Mouse (Mus musculus) CH12.LX (cell line): ENCODE results near the gene Impg2. TPM values are rescaled to one million over a fixed set of nuclear protein-coding genes. Genes with fewer than 3 reads are reported as not detected.

Source experiments
- DNase-seq: peaks from one replicate; pipeline ENCODE4 v3.0.0-alpha.2; 2013; ENCODE audit errors: extremely low read depth
- H3K27ac ChIP-seq: 2 replicates; pipeline ENCODE4 v1.5.1; 2012; ENCODE audit warnings: low read depth, mild to moderate bottlenecking, control low read depth, moderate library complexity; ENCODE audit not compliant: insufficient read depth
- H3K27me3 ChIP-seq: replicated peaks from 2 replicates; pipeline ENCODE3; 2012; ENCODE audit warnings: inconsistent platforms
- H3K36me3 ChIP-seq, 2 experiments: replicated peaks in 1 of 2; 2 replicates each; pipeline versions ENCODE3 to v1.6.1; 2012; ENCODE audit warnings: inconsistent platforms in 1 of 2, low read length in 1 of 2, mild to moderate bottlenecking in 1 of 2, mixed read lengths in 1 of 2, moderate library complexity in 1 of 2; ENCODE audit not compliant: control insufficient read depth in 1 of 2, insufficient read depth in 1 of 2
- H3K4me1 ChIP-seq, 2 experiments: 2 replicates each; pipeline ENCODE4 v1.6.1; 2012; ENCODE audit warnings: inconsistent platforms in 1 of 2, moderate library complexity in 1 of 2; ENCODE audit not compliant: insufficient read depth in 2 of 2, control insufficient read depth in 1 of 2
- H3K4me2 ChIP-seq: 2 replicates; pipeline ENCODE4 v1.6.1; 2012; ENCODE audit warnings: low read depth, mild to moderate bottlenecking, control low read depth; ENCODE audit not compliant: poor library complexity, insufficient read depth, severe bottlenecking
- H3K4me3 ChIP-seq, 3 experiments: fragments of 150-350 bp in 1 of 3; sonication (generic) in 1 of 3; replicated peaks in 1 of 3; 2 replicates each; pipeline versions ENCODE3 to v1.5.1; 2011 to 2012; ENCODE audit warnings: low read depth in 2 of 3, low read length in 2 of 3, mild to moderate bottlenecking in 2 of 3, moderate library complexity in 2 of 3, control low read depth in 1 of 3, improper control_type of control experiment in 1 of 3, inconsistent platforms in 1 of 3, mixed read lengths in 1 of 3; ENCODE audit not compliant: poor library complexity in 1 of 3
- H3K79me2 ChIP-seq: replicated peaks from 2 replicates; pipeline ENCODE4 v1.6.1; 2012; ENCODE audit warnings: mild to moderate bottlenecking, moderate library complexity; ENCODE audit not compliant: control insufficient read depth, poor library complexity, insufficient read depth, severe bottlenecking; ENCODE audit errors: extremely low read depth
- H3K9ac ChIP-seq: 2 replicates; pipeline ENCODE4 v1.6.1; 2012; ENCODE audit warnings: low read depth, mild to moderate bottlenecking, control low read depth, moderate library complexity; ENCODE audit not compliant: insufficient read depth
- H3K9me3 ChIP-seq: replicated peaks from 2 replicates; pipeline ENCODE3; 2012; ENCODE audit warnings: low read length, inconsistent platforms, mixed read lengths
- CHD1 ChIP-seq: IDR thresholded peaks from 2 replicates; pipeline ENCODE4 v1.6.1; 2012; ENCODE audit warnings: low read depth, low read length, improper control_type of control experiment, inconsistent platforms
- CHD2 ChIP-seq: IDR thresholded peaks from 2 replicates; pipeline ENCODE4 v1.6.1; 2011; ENCODE audit warnings: low read length, improper control_type of control experiment
- E2F4 ChIP-seq: IDR thresholded peaks from 2 replicates; pipeline ENCODE4 v1.6.1; 2011; ENCODE audit warnings: low read depth, low read length, improper control_type of control experiment; ENCODE audit not compliant: insufficient replicate concordance
- ELF1 ChIP-seq: IDR thresholded peaks from 2 replicates; pipeline ENCODE4 v1.6.1; 2014; ENCODE audit warnings: low read depth, mild to moderate bottlenecking, inconsistent platforms, low read length, improper control_type of control experiment
- GABPA ChIP-seq: IDR thresholded peaks from 2 replicates; pipeline ENCODE4 v1.6.1; 2012; ENCODE audit warnings: low read depth, low read length, improper control_type of control experiment, inconsistent platforms; ENCODE audit not compliant: insufficient replicate concordance
- HCFC1 ChIP-seq: IDR thresholded peaks from 2 replicates; pipeline ENCODE4 v1.6.1; 2012; ENCODE audit warnings: low read depth, mild to moderate bottlenecking, inconsistent platforms, low read length, improper control_type of control experiment
- IRF4 ChIP-seq: IDR thresholded peaks from 2 replicates; pipeline ENCODE4 v1.6.1; 2014; ENCODE audit warnings: low read depth, mild to moderate bottlenecking, inconsistent platforms, low read length, improper control_type of control experiment
- KAT2A ChIP-seq: IDR thresholded peaks from 2 replicates; pipeline ENCODE4 v1.6.1; 2012; ENCODE audit warnings: low read length, improper control_type of control experiment, inconsistent platforms; ENCODE audit not compliant: insufficient replicate concordance
- MAFK ChIP-seq: IDR thresholded peaks from 2 replicates; pipeline ENCODE4 v1.6.1; 2011; ENCODE audit warnings: low read length, improper control_type of control experiment; ENCODE audit not compliant: insufficient replicate concordance
- MAZ ChIP-seq: IDR thresholded peaks from 2 replicates; pipeline ENCODE4 v1.6.1; 2012; ENCODE audit warnings: low read depth, mild to moderate bottlenecking, inconsistent platforms, low read length, improper control_type of control experiment, moderate library complexity
- MEF2A ChIP-seq: IDR thresholded peaks from 2 replicates; pipeline ENCODE4 v1.6.1; 2014; ENCODE audit warnings: low read depth, mild to moderate bottlenecking, inconsistent platforms, low read length, improper control_type of control experiment, borderline replicate concordance
- MXI1 ChIP-seq: IDR thresholded peaks from 2 replicates; pipeline ENCODE4 v1.6.1; 2011; ENCODE audit warnings: mild to moderate bottlenecking, low read depth, low read length, improper control_type of control experiment
- MYC ChIP-seq: IDR thresholded peaks from 2 replicates; pipeline ENCODE4 v1.6.1; 2011; ENCODE audit warnings: low read depth, mild to moderate bottlenecking, improper control_type of control experiment, low read length
- NRF1 ChIP-seq: IDR thresholded peaks from 2 replicates; pipeline ENCODE4 v1.6.1; 2014; ENCODE audit warnings: low read depth, mild to moderate bottlenecking, inconsistent platforms, low read length, improper control_type of control experiment, moderate library complexity
- PAX5 ChIP-seq: IDR thresholded peaks from 2 replicates; pipeline ENCODE4 v1.6.1; 2012; ENCODE audit warnings: low read length, inconsistent platforms, mixed read lengths
- RAD21 ChIP-seq: IDR thresholded peaks from 2 replicates; pipeline ENCODE4 v1.6.1; 2011; ENCODE audit warnings: low read depth, mild to moderate bottlenecking, low read length, improper control_type of control experiment, moderate library complexity
- RCOR1 ChIP-seq: conservative IDR thresholded peaks from 2 replicates; pipeline ENCODE4 v1.6.1; 2012; ENCODE audit warnings: low read depth, mild to moderate bottlenecking, inconsistent platforms, low read length, improper control_type of control experiment
- SIN3A ChIP-seq: IDR thresholded peaks from 2 replicates; pipeline ENCODE4 v1.6.1; 2012; ENCODE audit warnings: low read length, improper control_type of control experiment, inconsistent platforms
- TBP ChIP-seq: conservative IDR thresholded peaks from 2 replicates; pipeline ENCODE4 v1.6.1; 2011; ENCODE audit warnings: low read depth, low read length, improper control_type of control experiment
- TCF12 ChIP-seq: IDR thresholded peaks from 2 replicates; pipeline ENCODE4 v1.6.1; 2014; ENCODE audit warnings: low read depth, mild to moderate bottlenecking, inconsistent platforms, low read length, improper control_type of control experiment
- USF2 ChIP-seq: conservative IDR thresholded peaks from 2 replicates; pipeline ENCODE4 v1.6.1; 2011; ENCODE audit warnings: low read depth, low read length, improper control_type of control experiment
- ZC3H11A ChIP-seq: IDR thresholded peaks from 2 replicates; pipeline ENCODE4 v1.6.1; 2012; ENCODE audit warnings: low read depth, mild to moderate bottlenecking, inconsistent platforms, low read length, improper control_type of control experiment
- ZKSCAN1 ChIP-seq: IDR thresholded peaks from 2 replicates; pipeline ENCODE4 v1.6.1; 2012; ENCODE audit warnings: low read depth, inconsistent platforms, low read length, improper control_type of control experiment, borderline replicate concordance
- ZMIZ1 ChIP-seq: IDR thresholded peaks from 2 replicates; pipeline ENCODE4 v1.6.1; 2012; ENCODE audit warnings: low read depth, mild to moderate bottlenecking, inconsistent platforms, low read length, improper control_type of control experiment
- ZNF384 ChIP-seq: IDR thresholded peaks from 2 replicates; pipeline ENCODE4 v1.6.1; 2012; ENCODE audit warnings: low read depth, low read length, improper control_type of control experiment, inconsistent platforms
- dilution Hi-C: fragments of 300-500 bp; cut with MboI; formaldehyde crosslinking; loops from 2 replicates; pipeline ENCODE4 v1.14.3; 2020; ENCODE audit warnings: low sequenced_read_pairs; ENCODE audit not compliant: extremely low pct_unique_long_range_greater_than_20kb, extremely low pct_ligation_motif_present
- in situ Hi-C: fragments of 300-500 bp; cut with MboI; formaldehyde crosslinking; loops from 3 replicates; pipeline ENCODE4 v1.14.3; 2019; ENCODE audit warnings: low sequenced_read_pairs, low pct_ligation_motif_present, low pct_unique_long_range_greater_than_20kb, mixed read lengths
- polyA plus RNA-seq: library from polyadenylated mRNA; unstranded; fragments of >175 nt; gene quantifications from 2 replicates; pipeline ENCODE4 v1.2.1, GENCODE M21; 2012; ENCODE audit warnings: low read depth; ENCODE audit not compliant: insufficient read length
- total RNA-seq, 2 experiments: library from RNA; depleted of rRNA; stranded (reverse); fragments of 300-350 nt in 1 of 2; fragments of >200 nt in 1 of 2; gene quantifications; 2 replicates each; pipeline ENCODE4 v1.2.3; 2012 to 2014

Impg2 gene
- total and polyA plus RNA-seq, 3 experiments, result 0.04 to 0.34 (median 0.05) TPM

DNA sequence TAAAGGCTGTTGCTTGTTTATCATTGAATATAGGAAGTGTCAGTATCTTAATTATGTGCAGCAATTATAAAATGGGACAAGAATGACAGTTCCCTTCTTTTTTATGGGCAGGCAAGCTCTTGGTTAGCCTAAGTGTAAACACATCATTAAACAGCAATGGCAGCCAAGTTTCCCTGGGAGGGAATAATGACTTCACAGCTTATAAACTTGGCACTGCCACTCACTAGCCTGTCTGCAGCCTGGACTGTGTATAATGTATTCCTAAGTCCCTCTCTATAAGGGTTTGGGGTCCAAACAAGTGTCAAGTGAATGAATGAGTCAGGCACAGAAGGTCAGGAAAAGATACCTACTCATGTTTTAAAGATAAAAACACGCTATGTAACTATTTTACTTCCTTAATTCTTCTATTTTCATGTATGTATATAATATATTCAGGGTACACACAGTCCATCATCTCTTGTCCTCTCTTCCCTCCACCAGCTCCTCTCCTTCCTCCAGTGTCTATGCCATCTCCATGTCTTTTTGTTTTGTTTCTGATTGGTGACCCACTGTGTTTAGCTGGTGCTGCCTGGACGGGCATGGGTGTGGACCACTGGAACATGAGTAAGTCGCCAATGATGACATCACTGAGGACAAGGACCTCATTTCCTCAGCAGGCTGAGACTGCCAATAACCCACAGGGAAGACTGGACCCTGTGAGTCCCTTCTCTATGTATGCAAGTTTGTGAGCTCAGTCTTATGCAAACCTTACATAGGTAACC, 92.0 kb downstream of the Impg2 start:
- H3K27ac ChIP-seq, result no peak overlapping the region
- dilution Hi-C loops, result no loop called here
- no peak for TF ChIP-seq SIN3A
- no peak for TF ChIP-seq CHD1
- TF ChIP-seq IRF4, result no peak
- TF ChIP-seq TCF12, result no peak
- no peak for TF ChIP-seq ZC3H11A
- TF ChIP-seq NRF1, result no peak
- TF ChIP-seq ZNF384, result no peak
- TF ChIP-seq MAZ, result no peak
- no peak for TF ChIP-seq RAD21
- no peak for TF ChIP-seq CHD2
- TF ChIP-seq MEF2A, result no peak
- TF ChIP-seq PAX5, result no peak
- TF ChIP-seq ELF1, result no peak
- no peak for TF ChIP-seq ZKSCAN1
- TF ChIP-seq RCOR1, result no peak
- TF ChIP-seq, all 38 proteins: peak for 0
- Histone ChIP-seq H3K4me2 (no peak overlapping the region), H3K9me3 (no peaks in the 10 kb centered on the region), H3K4me3 (no peak overlapping the region), H3K4me1 (no peaks in the 10 kb centered on the region), H3K27me3 (no peaks in the 10 kb centered on the region), H3K79me2 (no peaks in the 10 kb centered on the region), H3K36me3 (no peaks in the 10 kb centered on the region), H3K9ac (no peak overlapping the region)
- in situ Hi-C loops, result no loop called here
- DNase-seq, result no peak

DNA sequence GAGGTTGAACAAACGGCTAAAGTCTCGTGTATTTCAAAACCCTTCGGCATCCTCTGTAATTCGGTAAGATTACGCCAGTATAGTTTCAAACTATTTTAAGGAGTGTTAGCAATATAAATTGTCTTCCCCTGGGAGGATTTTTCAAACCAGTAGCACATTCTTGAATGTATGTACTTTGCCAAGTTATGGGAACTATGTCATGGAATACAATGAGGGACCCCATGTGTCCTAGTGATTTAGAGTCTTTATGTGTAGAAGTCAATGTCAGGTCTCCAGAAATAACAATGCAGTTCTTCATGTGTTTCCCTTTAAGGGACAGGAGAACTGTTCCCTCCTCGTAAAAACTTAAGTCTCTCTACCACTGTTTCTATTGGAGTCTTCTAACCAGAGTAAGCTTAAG, 94.1 kb downstream of the Impg2 start:
- H3K4me2 ChIP-seq, result no peak overlapping the region
- DNase-seq, result no peak
- no peak overlapping the region for H3K4me3 ChIP-seq
- H3K79me2 ChIP-seq, result no peaks in the 10 kb centered on the region
- no peak overlapping the region for H3K9ac ChIP-seq
- H3K9me3 ChIP-seq, result no peaks in the 10 kb centered on the region
- peaks cover 0 to 4% of the 10 kb centered on the region in 2 experiments; a peak in 2 of 4 replicates for H3K4me1 ChIP-seq
- H3K36me3 ChIP-seq, result no peaks in the 10 kb centered on the region
- no peak for TF ChIP-seq ZKSCAN1
- TF ChIP-seq ZC3H11A, result no peak
- no peak for TF ChIP-seq MYC
- TF ChIP-seq ZMIZ1, result no peak
- no peak for TF ChIP-seq SIN3A
- no peak for TF ChIP-seq USF2
- TF ChIP-seq MAZ, result no peak
- no peak for TF ChIP-seq MXI1
- TF ChIP-seq TBP, result no peak
- TF ChIP-seq KAT2A, result no peak
- TF ChIP-seq IRF4, result no peak
- TF ChIP-seq HCFC1, result no peak
- no peak for TF ChIP-seq CHD1
- TF ChIP-seq GABPA, result no peak
- no peak for TF ChIP-seq E2F4
- no peak for TF ChIP-seq MAFK
- TF ChIP-seq RAD21, result no peak
- no peak for TF ChIP-seq MEF2A
- dilution Hi-C loops (no loop called here), in situ Hi-C loops (no loop called here)
- no peaks in the 10 kb centered on the region for H3K27me3 ChIP-seq
- no peak overlapping the region for H3K27ac ChIP-seq
